Mouse (Mus musculus) CH12F3 (cell line): ENCODE data around the gene Ptprk.

ENCODE experiments used
- in situ Hi-C: fragments of 300-500 bp; cut with MboI; formaldehyde crosslinking; loops from 2 replicates; pipeline ENCODE4 v1.14.3; 2020; ENCODE audit warnings: low sequenced_read_pairs

Ptprk gene

GRCm38 (mm10) chr10:28617203-28617602 is 542.6 kb downstream of the Ptprk start:
- in situ Hi-C loops, result no loop called here

GRCm38 (mm10) chr10:28618002-28618401 is 543.4 kb downstream of the Ptprk start:
- in situ Hi-C loops, result no loop called here

- in situ Hi-C loops, result no loop called here
Observed at GRCm38 (mm10) chr10:28619415-28619814, 544.8 kb downstream of the Ptprk start.

GRCm38 (mm10) chr10:28636096-28636495 is 561.5 kb downstream of the Ptprk start:
- in situ Hi-C loops, result no loop called here

- in situ Hi-C loops, result no loop called here
Observed at GRCm38 (mm10) chr10:28641887-28642286, 567.3 kb downstream of the Ptprk start.
